Mouse (Mus musculus): ENCODE results near the gene Cpsf4l. TPM values are rescaled to one million over a fixed set of nuclear protein-coding genes. Genes with fewer than 3 reads are reported as not detected.
A peak's percentile ranks its signal among the peaks of the same experiment; 100 is the strongest.

Gene Cpsf4l
- polyA plus RNA-seq, 1 experiment from 2014 or later: 0.18 TPM

- Histone ChIP-seq H3K27ac (ENCODE audit: low read length) (no peak overlapping the region), H3K27me3 (ENCODE audit: control insufficient read depth, insufficient read depth, low read depth, low read length) (peaks cover 15% of the 10 kb centered on the region), H3K4me2 (ENCODE audit: low read depth, low read length) (no peak overlapping the region), H3K9ac (ENCODE audit: low read depth, low read length) (no peak overlapping the region), H3K9me3 (replicated peaks; ENCODE audit: control insufficient read depth, low read length) (no peaks in the 10 kb centered on the region), H3K4me3 (ENCODE audit: low read depth, low read length) (no peak overlapping the region), H3K4me1 (ENCODE audit: control insufficient read depth, low read depth, low read length) (no peaks in the 10 kb centered on the region), H3K36me3 (ENCODE audit: control insufficient read depth, insufficient read depth) (no peaks in the 10 kb centered on the region)
- WGBS (ENCODE audit: insufficient replicate concordance): 71% methylated on average over 1 of the region's 1 CpGs
- no peak for ATAC-seq (ENCODE audit: low read depth)
Measured at GRCm38 (mm10) chr11:113711061-113711460, 1.2 kb upstream of the Cpsf4l start.

GRCm38 (mm10) chr11:113710257-113710777 is 500 bp upstream of the Cpsf4l start:
- ATAC-seq (ENCODE audit: low read depth): no peak
- no peaks in the 10 kb centered on the region for H3K4me1 ChIP-seq (ENCODE audit: control insufficient read depth, low read depth, low read length)
- H3K27ac ChIP-seq (ENCODE audit: low read length): no peak overlapping the region
- H3K36me3 ChIP-seq (ENCODE audit: control insufficient read depth, insufficient read depth): no peaks in the 10 kb centered on the region
- H3K9ac ChIP-seq (ENCODE audit: low read depth, low read length): peak overlapping the region; percentile 20; the same call in 1 of the 2 replicates
- WGBS (ENCODE audit: insufficient replicate concordance): 16% methylated on average over 10 of the region's 10 CpGs
- no peak overlapping the region for H3K4me3 ChIP-seq (ENCODE audit: low read depth, low read length)
- no peaks in the 10 kb centered on the region for H3K9me3 ChIP-seq (replicated peaks; ENCODE audit: control insufficient read depth, low read length)
- H3K4me2 ChIP-seq (ENCODE audit: low read depth, low read length): no peak overlapping the region
- H3K27me3 ChIP-seq (ENCODE audit: control insufficient read depth, insufficient read depth, low read depth, low read length): peaks cover 15% of the 10 kb centered on the region

- Histone ChIP-seq H3K4me3 (ENCODE audit: low read depth, low read length) (no peak overlapping the region), H3K27ac (ENCODE audit: low read length) (no peak overlapping the region), H3K27me3 (ENCODE audit: control insufficient read depth, insufficient read depth, low read depth, low read length) (peaks cover 15% of the 10 kb centered on the region), H3K4me1 (ENCODE audit: control insufficient read depth, low read depth, low read length) (no peaks in the 10 kb centered on the region), H3K9ac (ENCODE audit: low read depth, low read length) (no peak overlapping the region), H3K36me3 (ENCODE audit: control insufficient read depth, insufficient read depth) (no peaks in the 10 kb centered on the region), H3K4me2 (ENCODE audit: low read depth, low read length) (no peak overlapping the region), H3K9me3 (replicated peaks; ENCODE audit: control insufficient read depth, low read length) (no peaks in the 10 kb centered on the region)
- ATAC-seq (ENCODE audit: low read depth): no peak
- 36% methylated on average over 15 of the region's 15 CpGs for WGBS (ENCODE audit: insufficient replicate concordance)
Measured at GRCm38 (mm10) chr11:113709272-113709671, 545 bp downstream of the Cpsf4l start.

- Histone ChIP-seq H3K9me3 (replicated peaks; ENCODE audit: control insufficient read depth, low read length) (no peaks in the 10 kb centered on the region), H3K4me1 (ENCODE audit: control insufficient read depth, low read depth, low read length) (no peaks in the 10 kb centered on the region), H3K4me3 (ENCODE audit: low read depth, low read length) (no peak overlapping the region), H3K36me3 (ENCODE audit: control insufficient read depth, insufficient read depth) (no peaks in the 10 kb centered on the region), H3K27ac (ENCODE audit: low read length) (no peak overlapping the region), H3K27me3 (ENCODE audit: control insufficient read depth, insufficient read depth, low read depth, low read length) (peaks cover 15% of the 10 kb centered on the region), H3K4me2 (ENCODE audit: low read depth, low read length) (no peak overlapping the region), H3K9ac (ENCODE audit: low read depth, low read length) (no peak overlapping the region)
- WGBS (ENCODE audit: insufficient replicate concordance): 58% methylated on average over 19 of the region's 19 CpGs
- ATAC-seq (ENCODE audit: low read depth): no peak
Measured at GRCm38 (mm10) chr11:113708629-113709213, 1.1 kb downstream of the Cpsf4l start.

- H3K9ac ChIP-seq (ENCODE audit: low read depth, low read length): no peak overlapping the region
- ATAC-seq (ENCODE audit: low read depth): no peak
- H3K27me3 ChIP-seq (ENCODE audit: control insufficient read depth, insufficient read depth, low read depth, low read length): peaks cover 15% of the 10 kb centered on the region
- no peak overlapping the region for H3K27ac ChIP-seq (ENCODE audit: low read length)
- no peak overlapping the region for H3K4me3 ChIP-seq (ENCODE audit: low read depth, low read length)
- WGBS (ENCODE audit: insufficient replicate concordance): 67% methylated on average over 15 of the region's 15 CpGs
- H3K36me3 ChIP-seq (ENCODE audit: control insufficient read depth, insufficient read depth): no peaks in the 10 kb centered on the region
- H3K4me2 ChIP-seq (ENCODE audit: low read depth, low read length): no peak overlapping the region
- H3K4me1 ChIP-seq (ENCODE audit: control insufficient read depth, low read depth, low read length): no peaks in the 10 kb centered on the region
- H3K9me3 ChIP-seq (replicated peaks; ENCODE audit: control insufficient read depth, low read length): no peaks in the 10 kb centered on the region
Measured at GRCm38 (mm10) chr11:113705966-113706652, 3.7 kb downstream of the Cpsf4l start.

- H3K9ac ChIP-seq (ENCODE audit: low read depth, low read length): no peak overlapping the region
- H3K9me3 ChIP-seq (replicated peaks; ENCODE audit: control insufficient read depth, low read length): no peaks in the 10 kb centered on the region
- H3K36me3 ChIP-seq (ENCODE audit: control insufficient read depth, insufficient read depth): no peaks in the 10 kb centered on the region
- H3K4me2 ChIP-seq (ENCODE audit: low read depth, low read length): no peak overlapping the region
- H3K4me3 ChIP-seq (ENCODE audit: low read depth, low read length): no peak overlapping the region
- H3K27ac ChIP-seq (ENCODE audit: low read length): no peak overlapping the region
- ATAC-seq (ENCODE audit: low read depth): peak; percentile 32
- H3K27me3 ChIP-seq (ENCODE audit: control insufficient read depth, insufficient read depth, low read depth, low read length): no peaks in the 10 kb centered on the region
- WGBS (ENCODE audit: insufficient replicate concordance): 33% methylated on average over 5 of the region's 5 CpGs
- H3K4me1 ChIP-seq (ENCODE audit: control insufficient read depth, low read depth, low read length): no peaks in the 10 kb centered on the region
Measured at GRCm38 (mm10) chr11:113703758-113704157, 6.1 kb downstream of the Cpsf4l start.

GRCm38 (mm10) chr11:113699643-113700042 is 10.2 kb downstream of the Cpsf4l start:
- H3K4me2 ChIP-seq (ENCODE audit: low read depth, low read length): no peak overlapping the region
- H3K36me3 ChIP-seq (ENCODE audit: control insufficient read depth, insufficient read depth): peaks cover 1% of the 10 kb centered on the region
- no peaks in the 10 kb centered on the region for H3K9me3 ChIP-seq (replicated peaks; ENCODE audit: control insufficient read depth, low read length)
- no peaks in the 10 kb centered on the region; the same call in 1 of the 2 replicates for H3K4me1 ChIP-seq (ENCODE audit: control insufficient read depth, low read depth, low read length)
- 76% methylated on average over 7 of the region's 7 CpGs for WGBS (ENCODE audit: insufficient replicate concordance)
- no peak for ATAC-seq (ENCODE audit: low read depth)
- no peak overlapping the region for H3K27ac ChIP-seq (ENCODE audit: low read length)
- H3K27me3 ChIP-seq (ENCODE audit: control insufficient read depth, insufficient read depth, low read depth, low read length): no peaks in the 10 kb centered on the region
- no peak overlapping the region for H3K4me3 ChIP-seq (ENCODE audit: low read depth, low read length)
- H3K9ac ChIP-seq (ENCODE audit: low read depth, low read length): no peak overlapping the region

GRCm38 (mm10) chr11:113698013-113698545 is 11.7 kb downstream of the Cpsf4l start:
- Histone ChIP-seq H3K9me3 (replicated peaks; ENCODE audit: control insufficient read depth, low read length) (no peaks in the 10 kb centered on the region), H3K27ac (ENCODE audit: low read length) (no peak overlapping the region), H3K9ac (ENCODE audit: low read depth, low read length) (no peak overlapping the region), H3K4me1 (ENCODE audit: control insufficient read depth, low read depth, low read length) (no peaks in the 10 kb centered on the region; the same call in 1 of the 2 replicates), H3K27me3 (ENCODE audit: control insufficient read depth, insufficient read depth, low read depth, low read length) (no peaks in the 10 kb centered on the region), H3K36me3 (ENCODE audit: control insufficient read depth, insufficient read depth) (peaks cover 3% of the 10 kb centered on the region), H3K4me3 (ENCODE audit: low read depth, low read length) (no peak overlapping the region), H3K4me2 (ENCODE audit: low read depth, low read length) (no peak overlapping the region)
- 65% methylated on average over 12 of the region's 12 CpGs for WGBS (ENCODE audit: insufficient replicate concordance)
- ATAC-seq (ENCODE audit: low read depth): peak; percentile 85

- Histone ChIP-seq H3K36me3 (ENCODE audit: control insufficient read depth, insufficient read depth) (peaks cover 3% of the 10 kb centered on the region), H3K4me1 (ENCODE audit: control insufficient read depth, low read depth, low read length) (no peaks in the 10 kb centered on the region; the same call in 1 of the 2 replicates), H3K4me2 (ENCODE audit: low read depth, low read length) (no peak overlapping the region), H3K9ac (ENCODE audit: low read depth, low read length) (no peak overlapping the region), H3K27ac (ENCODE audit: low read length) (no peak overlapping the region), H3K4me3 (ENCODE audit: low read depth, low read length) (no peak overlapping the region), H3K27me3 (ENCODE audit: control insufficient read depth, insufficient read depth, low read depth, low read length) (no peaks in the 10 kb centered on the region), H3K9me3 (replicated peaks; ENCODE audit: control insufficient read depth, low read length) (no peaks in the 10 kb centered on the region)
- ATAC-seq (ENCODE audit: low read depth): no peak
- WGBS (ENCODE audit: insufficient replicate concordance): 76% methylated on average over 5 of the region's 5 CpGs
Measured at GRCm38 (mm10) chr11:113697571-113697970, 12.2 kb downstream of the Cpsf4l start.

Data from liver, embryonic 16.5 days (tissue).